Comparison of ENCODE assay signal across 9 mouse cellular contexts in the genomic region with DNA sequence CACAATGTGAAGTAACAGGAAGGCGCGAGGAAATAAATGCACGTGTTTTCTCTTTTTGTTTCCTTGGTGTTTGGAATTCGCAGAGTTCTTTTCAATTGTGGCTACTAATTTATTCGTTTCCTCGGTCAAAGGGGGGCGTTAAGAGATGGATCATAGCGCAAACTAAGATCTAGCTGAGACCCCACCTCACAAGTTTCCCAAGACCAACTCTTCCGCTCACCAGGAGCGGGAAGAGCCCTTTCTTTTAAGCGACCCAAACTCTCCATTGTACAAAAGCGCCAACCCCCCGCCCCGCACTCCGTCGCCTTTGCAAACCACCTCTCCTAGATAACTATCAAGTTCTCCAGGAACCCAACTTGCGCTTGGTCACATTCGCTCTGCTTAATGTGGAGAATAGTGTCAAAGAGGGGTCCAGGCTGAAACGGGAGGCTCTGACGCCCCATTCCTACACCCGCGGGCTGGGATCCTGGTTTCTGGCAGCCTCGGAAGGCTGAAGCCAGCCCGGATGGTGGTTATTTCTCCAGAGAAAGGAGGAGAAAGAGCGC. TPM values are rescaled to one million over a fixed set of nuclear protein-coding genes. Genes with fewer than 3 reads are reported as not detected.
DNase-seq lines count a peak whose midpoint lies in the region; ATAC-seq and TF ChIP-seq lines count a peak whose summit lies in the region.
"Had no signal": no experiment of that assay in that cellular context is flagged by ENCODE, and none has a peak within 500 bp of the region (broad histone marks: within the 10 kb centered on the region; RNA-seq: fewer than 3 reads in every experiment).

No protein-coding gene starts in this region.

- H3K4me3 ChIP-seq in liver, embryonic 12.5 days, result peak overlapping the region; percentile 45; the same call in 1 of the 2 replicates
- H3K4me3 ChIP-seq in embryonic fibroblast, embryonic 13.5 days (ENCODE audit: insufficient read depth, low read length), result peak overlapping the region; percentile 42
- peak overlapping the region; percentile 52 for H3K4me3 ChIP-seq in intestine, embryonic 15.5 days (replicated peaks)
- peak overlapping the region; percentile 80 for H3K4me3 ChIP-seq in olfactory bulb, adult 2 months (ENCODE audit: insufficient read depth, low read depth, low read length)

- no peak for DNase-seq in liver
- no peak for DNase-seq in adrenal gland, postnatal 10 days
- DNase-seq in spleen, adult 12 weeks (ENCODE audit: low spot score), result no peak
- DNase-seq in cerebellum, postnatal 10 days, result no peak
- DNase-seq: gastrocnemius, postnatal 36 days had no signal

- peak overlapping the region; percentile 59 for H3K4me2 ChIP-seq in liver, embryonic 12.5 days
- H3K4me2 ChIP-seq in intestine, embryonic 15.5 days (replicated peaks), result peak overlapping the region; percentile 98

- ATAC-seq in liver, embryonic 12.5 days, result no peak
- ATAC-seq in intestine, embryonic 15.5 days, result no peak

- no peaks in the 10 kb centered on the region for H3K9me3 ChIP-seq in liver, embryonic 12.5 days (replicated peaks)
- H3K9me3 ChIP-seq in intestine, embryonic 15.5 days, result no peaks in the 10 kb centered on the region

- no peaks in the 10 kb centered on the region for H3K36me3 ChIP-seq in liver, embryonic 12.5 days
- H3K36me3 ChIP-seq in intestine, embryonic 15.5 days, result no peaks in the 10 kb centered on the region

- H3K4me1 ChIP-seq in liver, embryonic 12.5 days, result 0 out of 2 replicates have a peak, but pooled peaks cover 9% of the 10 kb centered on the region
- H3K4me1 ChIP-seq in embryonic fibroblast, embryonic 13.5 days (ENCODE audit: control insufficient read depth, insufficient read depth, low read length), result peaks cover 2% of the 10 kb centered on the region; the same call in 1 of the 2 replicates
- H3K4me1 ChIP-seq in intestine, embryonic 15.5 days (replicated peaks), result peaks cover 30% of the 10 kb centered on the region
- H3K4me1 ChIP-seq in olfactory bulb, adult 2 months (ENCODE audit: control insufficient read depth, insufficient read depth, low read length), result peaks cover 27% of the 10 kb centered on the region

- no peak for TF ChIP-seq CTCF in embryonic fibroblast, embryonic 13.5 days (IDR thresholded peaks at IDR 0.05; ENCODE audit: borderline replicate concordance, insufficient read depth, low read length)
- no peak for TF ChIP-seq CTCF in olfactory bulb, adult 2 months (IDR thresholded peaks at IDR 0.05; ENCODE audit: insufficient read depth, low read depth, low read length)

- H3K9ac ChIP-seq in liver, embryonic 12.5 days, result no peak overlapping the region
- no peak overlapping the region; the same call in 1 of the 2 replicates for H3K9ac ChIP-seq in intestine, embryonic 15.5 days

- under 1% methylated on average over 25 of the region's 25 CpGs for WGBS in liver, embryonic 12.5 days (ENCODE audit: insufficient replicate concordance)
- WGBS in intestine, embryonic 15.5 days, result under 1% methylated on average over 25 of the region's 25 CpGs
- WGBS in olfactory bulb, adult 2 months, result under 1% methylated on average over 25 of the region's 25 CpGs

- no peak for TF ChIP-seq POLR2A in embryonic fibroblast, embryonic 13.5 days (IDR thresholded peaks at IDR 0.05; ENCODE audit: low read depth, low read length)
- no peak for TF ChIP-seq POLR2A in olfactory bulb, adult 2 months (IDR thresholded peaks at IDR 0.05; ENCODE audit: insufficient read depth, low read depth, low read length)

- H3K27me3 ChIP-seq in liver, embryonic 12.5 days (replicated peaks), result peaks cover 75% of the 10 kb centered on the region
- H3K27me3 ChIP-seq in intestine, embryonic 15.5 days (replicated peaks), result peaks cover 49% of the 10 kb centered on the region

- H3K27ac ChIP-seq in liver, embryonic 12.5 days, result no peak overlapping the region
- no peak overlapping the region for H3K27ac ChIP-seq in embryonic fibroblast, embryonic 13.5 days (ENCODE audit: insufficient read depth, low read length)
- H3K27ac ChIP-seq in intestine, embryonic 15.5 days, result no peak overlapping the region
- no peak overlapping the region for H3K27ac ChIP-seq in olfactory bulb, adult 2 months (ENCODE audit: insufficient read depth, low read depth, low read length)

RNA-seq across cellular contexts. Expression of a gene that starts 0.9 kb away (rescaled TPM):
- 0.47 and 0.70 TPM in 2 replicates for polyA plus RNA-seq in liver, embryonic 12.5 days (2016; fragmentation: Nextera tagmentation; extraction: Ambion mirVana)
- polyA plus RNA-seq in embryonic fibroblast, embryonic 13.5 days (2011; ENCODE audit: insufficient read length, low read depth, missing spikeins), result 5.4 and 6.6 TPM in 2 replicates
- polyA plus RNA-seq in intestine, embryonic 15.5 days (2015; fragmentation: Nextera tagmentation; extraction: Ambion mirVana), result 2.0 and 2.6 TPM in 2 replicates
- not detected in 2 replicates for polyA plus RNA-seq in olfactory bulb, adult 2 months (2012; ENCODE audit: insufficient read depth, insufficient read length, low replicate concordance, missing spikeins)
- 1 to 10 TPM; 2.4 to 3.5 TPM for total RNA-seq in adrenal gland, postnatal 10 days (2021)
